Mouse (Mus musculus) thymus, adult 2 months (tissue): ENCODE results near the gene Glrx. TPM values are rescaled to one million over a fixed set of nuclear protein-coding genes. Genes with fewer than 3 reads are reported as not detected.

Source experiments
- DNase-seq: peaks from one replicate; pipeline ENCODE4 v3.0.0; 2021
- H3K27ac ChIP-seq: fragments of 200-500 bp; 2 replicates; pipeline ENCODE4 v1.5.1; 2012; ENCODE audit warnings: low read length, control low read depth; ENCODE audit not compliant: control insufficient read depth, insufficient read depth
- H3K27me3 ChIP-seq: fragments of 200-500 bp; 2 replicates; pipeline ENCODE4 v1.6.1; 2012; ENCODE audit warnings: mild to moderate bottlenecking, low read length, moderate library complexity, mixed read lengths; ENCODE audit not compliant: control insufficient read depth, insufficient read depth
- H3K36me3 ChIP-seq: fragments of 200-500 bp; 2 replicates; pipeline ENCODE4 v1.6.1; 2012; ENCODE audit warnings: mild to moderate bottlenecking, low read length, moderate library complexity; ENCODE audit not compliant: control insufficient read depth, insufficient read depth
- H3K4me1 ChIP-seq: fragments of 200-500 bp; replicated peaks from 2 replicates; pipeline ENCODE4 v1.6.1; 2012; ENCODE audit warnings: low read length; ENCODE audit not compliant: control insufficient read depth, insufficient read depth
- H3K4me3 ChIP-seq: fragments of 200-500 bp; 2 replicates; pipeline ENCODE4 v1.5.1; 2012; ENCODE audit warnings: mild to moderate bottlenecking, low read length, control low read depth, moderate library complexity; ENCODE audit not compliant: control insufficient read depth, insufficient read depth
- CTCF ChIP-seq: fragments of 200-500 bp; IDR thresholded peaks from 2 replicates; pipeline ENCODE4 v1.5.1; 2012; ENCODE audit warnings: mild to moderate bottlenecking, control low read depth, low read length, moderate library complexity, borderline replicate concordance; ENCODE audit not compliant: control insufficient read depth, poor library complexity, insufficient read depth; ENCODE audit errors: extremely low read depth
- POLR2A ChIP-seq: fragments of 200-500 bp; IDR thresholded peaks from 2 replicates; pipeline ENCODE4 v1.6.1; 2012; ENCODE audit warnings: mild to moderate bottlenecking, low read length, control low read depth, moderate library complexity; ENCODE audit not compliant: control insufficient read depth, poor library complexity, insufficient read depth; ENCODE audit errors: extremely low read depth
- WGBS: fragments of 180-500 bp; shearing (Covaris S2); methylation state at CpG from one replicate; pipeline ENCODE4 v1.1.7; 2018; 5-methylcytosine and 5-hydroxymethylcytosine counted together
- polyA plus RNA-seq: library from polyadenylated mRNA; depleted of rRNA; stranded (reverse); fragments of >200 nt; gene quantifications from 2 replicates; pipeline ENCODE4 v1.2.3, GENCODE M21; 2012

Glrx gene
- polyA plus RNA-seq, 1 experiment = 31.9 TPM

- H3K4me1 ChIP-seq = peaks cover 18% of the 10 kb centered on the region
- H3K4me3 ChIP-seq = no peak overlapping the region
- no peak overlapping the region for H3K27ac ChIP-seq
- TF ChIP-seq CTCF (no peak), POLR2A (no peak)
- H3K27me3 ChIP-seq = no peaks in the 10 kb centered on the region
- H3K36me3 ChIP-seq = no peaks in the 10 kb centered on the region
- no peak for DNase-seq
- WGBS = 85% methylated on average over 2 of the region's 2 CpGs
Observed at GRCm38 (mm10) chr13:75844833-75845518, 5.3 kb downstream of the Glrx start.

- TF ChIP-seq POLR2A (no peak), CTCF (no peak)
- Histone ChIP-seq H3K36me3 (no peaks in the 10 kb centered on the region), H3K27me3 (no peaks in the 10 kb centered on the region), H3K4me1 (peaks cover 13% of the 10 kb centered on the region), H3K4me3 (no peak overlapping the region), H3K27ac (no peak overlapping the region)
- 18% methylated on average over 4 of the region's 4 CpGs for WGBS
- DNase-seq = no peak
Observed at GRCm38 (mm10) chr13:75845519-75846166, 6.0 kb downstream of the Glrx start.

GRCm38 (mm10) chr13:75847027-75847426 lies 7.4 kb downstream of the Glrx start:
- WGBS = 97% methylated on average over 6 of the region's 6 CpGs
- Histone ChIP-seq H3K27ac (no peak overlapping the region), H3K4me1 (peaks cover 10% of the 10 kb centered on the region), H3K4me3 (no peak overlapping the region), H3K36me3 (no peaks in the 10 kb centered on the region), H3K27me3 (no peaks in the 10 kb centered on the region)
- DNase-seq = no peak
- no peak for TF ChIP-seq POLR2A
- TF ChIP-seq CTCF = no peak

GRCm38 (mm10) chr13:75852027-75852426 lies 12.4 kb downstream of the Glrx start:
- Histone ChIP-seq H3K36me3 (no peaks in the 10 kb centered on the region), H3K4me3 (no peak overlapping the region), H3K27me3 (no peaks in the 10 kb centered on the region), H3K4me1 (no peaks in the 10 kb centered on the region), H3K27ac (no peak overlapping the region)
- WGBS = 88% methylated on average over 4 of the region's 4 CpGs
- TF ChIP-seq POLR2A (no peak), CTCF (no peak)
- DNase-seq = no peak

- H3K36me3 ChIP-seq = no peaks in the 10 kb centered on the region
- TF ChIP-seq CTCF (no peak), POLR2A (no peak)
- WGBS = 90% methylated on average over 3 of the region's 3 CpGs
- H3K27me3 ChIP-seq = no peaks in the 10 kb centered on the region
- DNase-seq = no peak
- H3K4me1 ChIP-seq = no peaks in the 10 kb centered on the region
- H3K4me3 ChIP-seq = no peak overlapping the region
- no peak overlapping the region for H3K27ac ChIP-seq
Observed at GRCm38 (mm10) chr13:75853118-75853517, 13.4 kb downstream of the Glrx start.

GRCm38 (mm10) chr13:75859264-75859844 lies 19.7 kb downstream of the Glrx start:
- H3K4me1 ChIP-seq = no peaks in the 10 kb centered on the region
- no peak for TF ChIP-seq POLR2A
- no peak for TF ChIP-seq CTCF
- H3K4me3 ChIP-seq = no peak overlapping the region
- H3K36me3 ChIP-seq = no peaks in the 10 kb centered on the region
- no peak for DNase-seq
- no peaks in the 10 kb centered on the region for H3K27me3 ChIP-seq
- 82% methylated on average over 1 of the region's 1 CpGs for WGBS
- H3K27ac ChIP-seq = no peak overlapping the region
